Mouse (Mus musculus) urinary bladder, adult 18-20 months (tissue): Measurements from ENCODE around the gene Tnrc6b.
A peak's percentile ranks its signal among the peaks of the same experiment; 100 is the strongest.
"Not testable (repeated sequence)": the region's sequence is repeated elsewhere in the genome, so short reads cannot be mapped to it uniquely, and the experiment has no call there.

Experiments
- DNase-seq, 2 experiments: peaks; one replicate each; pipeline ENCODE4 v3.0.0; 2022; ENCODE audit warnings: low spot score in 2 of 2, mixed read lengths in 2 of 2

Tnrc6b gene

GRCm38 (mm10) chr15:80912175-80912574 lies 201.1 kb downstream of the Tnrc6b start:
- DNase-seq, result no peak

- DNase-seq, result no peak
Observed at GRCm38 (mm10) chr15:80913803-80914202, 202.7 kb downstream of the Tnrc6b start.

- no peak for DNase-seq
Observed at GRCm38 (mm10) chr15:80915850-80916249, 204.7 kb downstream of the Tnrc6b start.

- no peak for DNase-seq
Observed at GRCm38 (mm10) chr15:80916621-80917020, 205.5 kb downstream of the Tnrc6b start.

GRCm38 (mm10) chr15:80920346-80920745 lies 209.2 kb downstream of the Tnrc6b start:
- no peak for DNase-seq

- no peak for DNase-seq
Observed at GRCm38 (mm10) chr15:80921781-80922180, 210.7 kb downstream of the Tnrc6b start.

- DNase-seq, result no peak
Observed at GRCm38 (mm10) chr15:80924211-80924610, 213.1 kb downstream of the Tnrc6b start.

GRCm38 (mm10) chr15:80928811-80929355 lies 217.8 kb downstream of the Tnrc6b start:
- DNase-seq, result no peak

- no peak for DNase-seq
Observed at GRCm38 (mm10) chr15:80930048-80930571, 219.0 kb downstream of the Tnrc6b start.

- DNase-seq, result not testable (repeated sequence)
Observed at GRCm38 (mm10) chr15:80930676-80931320, 219.7 kb downstream of the Tnrc6b start.

- DNase-seq, result no peak
Observed at GRCm38 (mm10) chr15:80931345-80931960, 220.3 kb downstream of the Tnrc6b start.

- DNase-seq, result no peak
Observed at GRCm38 (mm10) chr15:80934841-80935240, 223.7 kb downstream of the Tnrc6b start.

GRCm38 (mm10) chr15:80936686-80937085 lies 225.6 kb downstream of the Tnrc6b start:
- DNase-seq, result no peak

GRCm38 (mm10) chr15:80938615-80939014 lies 227.5 kb downstream of the Tnrc6b start:
- no peak for DNase-seq

- no peak for DNase-seq
Observed at GRCm38 (mm10) chr15:80939401-80939800, 228.3 kb downstream of the Tnrc6b start.

- no peak for DNase-seq
Observed at GRCm38 (mm10) chr15:80941468-80942040, 230.4 kb downstream of the Tnrc6b start.

GRCm38 (mm10) chr15:80945851-80946250 lies 234.7 kb downstream of the Tnrc6b start:
- DNase-seq, result no peak

GRCm38 (mm10) chr15:80948145-80949135 lies 237.3 kb downstream of the Tnrc6b start, which contains the start of gene Adsl:
Gene Adsl, plus strand, starts transcription at chr15:80948490.
- DNase-seq, result peak; percentile 77

- DNase-seq, result no peak
Observed at GRCm38 (mm10) chr15:80949431-80949830, 238.3 kb downstream of the Tnrc6b start.

- DNase-seq, result no peak
Observed at GRCm38 (mm10) chr15:80950055-80950454, 238.9 kb downstream of the Tnrc6b start.

GRCm38 (mm10) chr15:80953971-80954370 lies 242.9 kb downstream of the Tnrc6b start:
- no peak for DNase-seq
